Mouse (Mus musculus): Measurements from ENCODE around the gene Gper1. TPM values are rescaled to one million over a fixed set of nuclear protein-coding genes. Genes with fewer than 3 reads are reported as not detected.

Gper1 gene
- polyA plus RNA-seq, 1 experiment: 2.1 TPM

GRCm38 (mm10) chr5:139418633-139419032 is 4.3 kb upstream of the Gper1 start:
- 6% methylated on average over 3 of the region's 3 CpGs for WGBS
- H3K4me3 ChIP-seq (ENCODE audit: control insufficient read depth, insufficient read depth, low read length): no peak overlapping the region
- H3K4me1 ChIP-seq (replicated peaks; ENCODE audit: control insufficient read depth, insufficient read depth, low read length): peaks cover 38% of the 10 kb centered on the region
- H3K27ac ChIP-seq (ENCODE audit: control insufficient read depth, insufficient read depth, low read length): peak overlapping the region; percentile 75
- TF ChIP-seq POLR2A (IDR thresholded peaks at IDR 0.05; ENCODE audit: control insufficient read depth, extremely low read depth, insufficient read depth, low read length, poor library complexity) (no peak), CTCF (IDR thresholded peaks at IDR 0.05; ENCODE audit: borderline replicate concordance, control insufficient read depth, extremely low read depth, insufficient read depth, low read length, poor library complexity) (no peak)
- H3K27me3 ChIP-seq (ENCODE audit: control insufficient read depth, insufficient read depth, low read length): no peaks in the 10 kb centered on the region
- DNase-seq: peak; percentile 66
- no peaks in the 10 kb centered on the region for H3K36me3 ChIP-seq (ENCODE audit: control insufficient read depth, insufficient read depth, low read length)

GRCm38 (mm10) chr5:139425198-139425597 is 2.2 kb downstream of the Gper1 start:
- H3K4me3 ChIP-seq (ENCODE audit: control insufficient read depth, insufficient read depth, low read length): no peak overlapping the region

GRCm38 (mm10) chr5:139427001-139427400 is 4.0 kb downstream of the Gper1 start:
- Histone ChIP-seq H3K27me3 (ENCODE audit: control insufficient read depth, insufficient read depth, low read length) (no peaks in the 10 kb centered on the region), H3K36me3 (ENCODE audit: control insufficient read depth, insufficient read depth, low read length) (no peaks in the 10 kb centered on the region), H3K4me1 (replicated peaks; ENCODE audit: control insufficient read depth, insufficient read depth, low read length) (peaks cover 6% of the 10 kb centered on the region), H3K27ac (ENCODE audit: control insufficient read depth, insufficient read depth, low read length) (no peak overlapping the region), H3K4me3 (ENCODE audit: control insufficient read depth, insufficient read depth, low read length) (no peak overlapping the region)
- TF ChIP-seq CTCF (IDR thresholded peaks at IDR 0.05; ENCODE audit: borderline replicate concordance, control insufficient read depth, extremely low read depth, insufficient read depth, low read length, poor library complexity): no peak
- TF ChIP-seq POLR2A (IDR thresholded peaks at IDR 0.05; ENCODE audit: control insufficient read depth, extremely low read depth, insufficient read depth, low read length, poor library complexity): no peak
- no peak for DNase-seq
- WGBS: 95% methylated on average over 9 of the region's 9 CpGs

More at GRCm38 (mm10) chr5:139425198-139425597, 2.2 kb downstream of the Gper1 start:
- Histone ChIP-seq H3K4me1 (replicated peaks; ENCODE audit: control insufficient read depth, insufficient read depth, low read length) (peaks cover 19% of the 10 kb centered on the region), H3K27me3 (ENCODE audit: control insufficient read depth, insufficient read depth, low read length) (no peaks in the 10 kb centered on the region), H3K36me3 (ENCODE audit: control insufficient read depth, insufficient read depth, low read length) (no peaks in the 10 kb centered on the region), H3K27ac (ENCODE audit: control insufficient read depth, insufficient read depth, low read length) (no peak overlapping the region)
- WGBS: 89% methylated on average over 9 of the region's 9 CpGs
- TF ChIP-seq POLR2A (IDR thresholded peaks at IDR 0.05; ENCODE audit: control insufficient read depth, extremely low read depth, insufficient read depth, low read length, poor library complexity) (no peak), CTCF (IDR thresholded peaks at IDR 0.05; ENCODE audit: borderline replicate concordance, control insufficient read depth, extremely low read depth, insufficient read depth, low read length, poor library complexity) (no peak)
- DNase-seq: no peak

GRCm38 (mm10) chr5:139427989-139428388 is 5.0 kb downstream of the Gper1 start:
- 93% methylated on average over 9 of the region's 9 CpGs for WGBS
- no peak overlapping the region for H3K27ac ChIP-seq (ENCODE audit: control insufficient read depth, insufficient read depth, low read length)
- no peaks in the 10 kb centered on the region for H3K36me3 ChIP-seq (ENCODE audit: control insufficient read depth, insufficient read depth, low read length)
- DNase-seq: no peak
- H3K4me3 ChIP-seq (ENCODE audit: control insufficient read depth, insufficient read depth, low read length): no peak overlapping the region
- H3K27me3 ChIP-seq (ENCODE audit: control insufficient read depth, insufficient read depth, low read length): no peaks in the 10 kb centered on the region
- peaks cover 5% of the 10 kb centered on the region; the same call in 1 of the 2 replicates for H3K4me1 ChIP-seq (replicated peaks; ENCODE audit: control insufficient read depth, insufficient read depth, low read length)
- TF ChIP-seq POLR2A (IDR thresholded peaks at IDR 0.05; ENCODE audit: control insufficient read depth, extremely low read depth, insufficient read depth, low read length, poor library complexity): no peak
- TF ChIP-seq CTCF (IDR thresholded peaks at IDR 0.05; ENCODE audit: borderline replicate concordance, control insufficient read depth, extremely low read depth, insufficient read depth, low read length, poor library complexity): no peak

GRCm38 (mm10) chr5:139429818-139430341 is 6.9 kb downstream of the Gper1 start:
- WGBS: 37% methylated on average over 12 of the region's 12 CpGs
- DNase-seq: no peak
- TF ChIP-seq CTCF (IDR thresholded peaks at IDR 0.05; ENCODE audit: borderline replicate concordance, control insufficient read depth, extremely low read depth, insufficient read depth, low read length, poor library complexity) (no peak), POLR2A (IDR thresholded peaks at IDR 0.05; ENCODE audit: control insufficient read depth, extremely low read depth, insufficient read depth, low read length, poor library complexity) (no peak)

GRCm38 (mm10) chr5:139432333-139432732 is 9.4 kb downstream of the Gper1 start:
- Histone ChIP-seq H3K4me3 (ENCODE audit: control insufficient read depth, insufficient read depth, low read length) (no peak overlapping the region), H3K27me3 (ENCODE audit: control insufficient read depth, insufficient read depth, low read length) (no peaks in the 10 kb centered on the region), H3K27ac (ENCODE audit: control insufficient read depth, insufficient read depth, low read length) (no peak overlapping the region), H3K4me1 (replicated peaks; ENCODE audit: control insufficient read depth, insufficient read depth, low read length) (peaks cover 5% of the 10 kb centered on the region; the same call in 1 of the 2 replicates), H3K36me3 (ENCODE audit: control insufficient read depth, insufficient read depth, low read length) (no peaks in the 10 kb centered on the region)
- no peak for TF ChIP-seq POLR2A (IDR thresholded peaks at IDR 0.05; ENCODE audit: control insufficient read depth, extremely low read depth, insufficient read depth, low read length, poor library complexity)
- TF ChIP-seq CTCF (IDR thresholded peaks at IDR 0.05; ENCODE audit: borderline replicate concordance, control insufficient read depth, extremely low read depth, insufficient read depth, low read length, poor library complexity): no peak
- 95% methylated on average over 6 of the region's 6 CpGs for WGBS
- DNase-seq: no peak

More at GRCm38 (mm10) chr5:139429818-139430341, 6.9 kb downstream of the Gper1 start:
- Histone ChIP-seq H3K36me3 (ENCODE audit: control insufficient read depth, insufficient read depth, low read length) (no peaks in the 10 kb centered on the region), H3K27me3 (ENCODE audit: control insufficient read depth, insufficient read depth, low read length) (no peaks in the 10 kb centered on the region), H3K4me1 (replicated peaks; ENCODE audit: control insufficient read depth, insufficient read depth, low read length) (peaks cover 5% of the 10 kb centered on the region; the same call in 1 of the 2 replicates), H3K27ac (ENCODE audit: control insufficient read depth, insufficient read depth, low read length) (no peak overlapping the region), H3K4me3 (ENCODE audit: control insufficient read depth, insufficient read depth, low read length) (no peak overlapping the region)
